Mouse (Mus musculus) gastrocnemius, adult 2 months (tissue): ENCODE measurements around the gene Tmco4. TPM values are rescaled to one million over a fixed set of nuclear protein-coding genes. Genes with fewer than 3 reads are reported as not detected.
A peak's percentile ranks its signal among the peaks of the same experiment; 100 is the strongest.

Experiments
- DNase-seq: peaks from one replicate; pipeline ENCODE4 v3.0.0; 2022
- H3K27ac ChIP-seq: fragments of 200-600 bp; 2 replicates; pipeline ENCODE4 v1.8.1; 2022; ENCODE audit warnings: mild to moderate bottlenecking
- H3K4me3 ChIP-seq: fragments of 200-600 bp; 2 replicates; pipeline ENCODE4 v1.8.1; 2022; ENCODE audit warnings: mild to moderate bottlenecking, moderate library complexity
- CTCF ChIP-seq: fragments of 200-600 bp; IDR thresholded peaks from 2 replicates; pipeline ENCODE4 v1.8.1; 2022; ENCODE audit warnings: antibody characterized with exemption, mild to moderate bottlenecking, moderate library complexity
- intact Hi-C: fragments of 180-260 bp; cut with DNase I; formaldehyde crosslinking; loops from one replicate; pipeline ENCODE4 v1.15.1; 2025
- total RNA-seq, 2 experiments: library from RNA; stranded (reverse); gene quantifications; 2 replicates each; pipeline ENCODE4 v1.2.3; 2021

Tmco4 gene
- total RNA-seq, 2 experiments from 2014 or later = 7.5 to 7.6 TPM

DNA sequence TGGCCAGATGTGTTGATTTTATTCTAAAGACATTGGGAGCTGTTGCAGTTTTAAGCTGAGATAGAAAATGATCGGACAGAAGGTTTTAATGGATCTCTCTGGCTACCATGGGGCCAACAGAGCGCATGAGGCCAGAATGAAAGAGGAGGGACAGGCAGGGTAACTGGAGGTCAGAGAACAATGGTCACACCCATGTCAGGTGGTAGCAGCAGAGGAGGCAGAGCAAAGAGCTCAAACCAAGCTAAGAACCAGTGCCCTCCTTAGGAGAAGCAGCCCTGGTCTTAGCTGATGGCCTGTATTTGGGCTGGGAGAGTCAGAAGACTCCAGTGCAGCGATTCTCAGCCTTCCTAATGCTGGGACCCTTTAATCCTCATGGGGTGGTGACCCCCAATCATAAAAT, 34.7 kb downstream of the Tmco4 start:
- TF ChIP-seq CTCF = no peak
- intact Hi-C loops = no loop called here
- DNase-seq = no peak

DNA sequence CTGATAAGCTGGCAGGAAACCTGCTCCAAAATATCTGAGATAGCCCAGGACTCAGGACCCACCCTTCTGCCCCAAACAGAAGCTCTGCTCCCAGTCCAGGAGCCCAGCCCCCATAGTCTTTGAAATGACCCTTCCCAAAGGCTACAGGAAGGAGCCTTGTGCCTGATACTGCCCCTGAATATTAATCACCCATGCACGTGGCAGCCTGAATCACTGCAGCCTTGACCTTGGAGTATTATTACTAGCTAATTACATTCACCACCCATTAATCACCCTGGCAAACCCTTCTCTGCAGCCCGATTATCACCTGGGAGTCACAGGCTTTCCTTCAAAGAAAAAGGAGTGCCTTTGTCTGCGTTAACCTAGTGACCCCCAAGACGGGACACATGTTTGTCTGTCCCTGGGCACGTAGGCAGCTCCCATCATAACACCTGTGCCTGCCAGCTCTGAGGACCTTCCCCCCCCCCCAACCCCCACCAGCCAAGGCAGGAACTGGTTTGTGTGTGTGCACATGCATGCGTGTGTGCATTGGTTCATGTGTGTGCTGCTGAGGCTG, 35.4 kb downstream of the Tmco4 start:
- DNase-seq = no peak
- H3K4me3 ChIP-seq = no peak overlapping the region
- TF ChIP-seq CTCF = no peak
- H3K27ac ChIP-seq = no peak overlapping the region
- intact Hi-C loops = no loop called here

More for the DNA sequence above, 34.7 kb downstream of the Tmco4 start:
- H3K27ac ChIP-seq = no peak overlapping the region
- H3K4me3 ChIP-seq = no peak overlapping the region

DNA sequence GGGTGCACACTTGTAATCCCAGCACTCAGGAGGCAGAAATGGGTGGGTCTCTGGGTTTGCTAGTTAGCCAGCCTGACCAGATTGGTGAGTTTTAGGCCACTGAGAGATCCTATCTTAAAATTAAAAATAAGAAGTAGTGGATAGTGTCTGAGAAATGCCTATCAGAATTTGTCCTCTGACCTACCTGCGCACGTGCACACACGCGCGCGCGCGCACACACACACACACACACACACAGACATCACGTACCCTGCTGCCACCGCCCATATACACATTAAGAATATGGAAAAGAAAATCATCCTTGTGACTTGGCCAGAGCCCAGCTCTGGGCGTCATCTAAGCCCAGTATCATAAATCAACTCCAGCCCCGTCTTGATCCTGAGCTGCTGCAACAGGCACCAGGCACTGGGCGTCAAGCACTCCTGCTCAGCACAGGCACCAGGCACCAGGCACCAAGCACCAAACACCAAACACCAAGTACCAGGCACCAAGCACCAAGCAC, 38.6 kb downstream of the Tmco4 start:
- H3K4me3 ChIP-seq = no peak overlapping the region
- no peak for TF ChIP-seq CTCF
- no peak overlapping the region for H3K27ac ChIP-seq
- intact Hi-C loops = no loop called here
- no peak for DNase-seq

DNA sequence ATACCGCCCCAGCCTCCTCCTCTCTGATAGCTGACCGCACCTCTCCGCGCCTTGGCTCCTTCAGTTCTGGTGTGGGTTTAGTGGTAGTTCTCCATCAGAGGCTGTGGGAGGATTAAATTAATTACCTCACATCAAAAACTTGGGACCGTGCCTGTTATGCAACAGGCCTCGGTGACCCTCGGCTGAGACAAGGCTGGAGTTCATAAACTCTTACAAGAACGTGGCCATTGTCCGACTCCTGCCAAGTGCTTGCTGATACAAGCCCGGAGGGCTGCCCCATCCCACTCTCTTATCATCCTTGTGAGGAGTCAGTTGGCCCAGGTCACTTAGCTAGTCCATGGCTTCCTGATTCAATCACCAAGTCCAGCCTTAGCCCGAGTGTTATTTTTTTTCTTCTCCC, 40.6 kb downstream of the Tmco4 start:
- H3K4me3 ChIP-seq = no peak overlapping the region
- intact Hi-C loops = no loop called here

DNA sequence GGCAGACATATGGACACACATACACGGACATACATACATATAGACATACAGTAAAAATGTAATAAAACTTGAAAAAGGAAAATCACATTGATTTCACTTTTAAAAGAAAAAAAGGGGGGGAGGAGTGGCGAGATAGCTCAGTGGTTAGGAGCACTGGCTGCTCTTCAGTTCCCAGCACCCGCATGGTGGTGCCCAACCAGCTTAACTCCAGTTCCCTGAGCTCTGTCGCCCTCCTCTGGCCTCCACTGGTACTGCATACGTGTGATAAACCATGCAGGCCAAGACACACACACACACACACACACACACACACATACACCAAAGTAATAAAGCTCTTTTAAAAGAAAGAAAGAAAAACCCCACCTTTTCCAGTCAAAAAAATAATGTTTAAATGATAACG, 42.1 kb downstream of the Tmco4 start:
- peak; percentile 53 for TF ChIP-seq CTCF
- DNase-seq = no peak
- Histone ChIP-seq H3K4me3 (no peak overlapping the region), H3K27ac (no peak overlapping the region)
- intact Hi-C loops = loop anchor here (2.0 kb wide), 1 partner anchor 94 kb away; no protein-coding TSS in a partner anchor

More for the DNA sequence above, 40.6 kb downstream of the Tmco4 start:
- no peak for TF ChIP-seq CTCF
- no peak for DNase-seq
- H3K27ac ChIP-seq = no peak overlapping the region

DNA sequence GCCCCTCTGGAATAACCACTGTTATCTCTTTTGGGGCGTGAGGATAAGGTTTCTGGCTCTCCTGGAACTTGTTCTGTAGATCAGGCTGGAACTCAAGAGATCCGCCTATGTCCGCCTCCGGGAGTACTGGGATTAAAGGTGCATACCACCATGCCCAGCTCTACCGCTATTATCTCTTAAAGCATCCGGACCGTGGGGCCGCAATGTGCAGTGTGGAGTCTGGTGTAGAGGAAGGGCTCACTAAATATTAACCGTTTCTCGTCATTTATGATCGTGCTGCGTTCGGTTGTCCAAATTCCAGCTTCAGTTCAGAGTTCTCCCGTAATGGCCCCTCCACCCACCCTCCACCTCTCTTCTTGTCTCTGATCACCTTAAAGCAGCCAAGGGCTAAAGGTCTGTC, 45.7 kb downstream of the Tmco4 start:
- no peak for TF ChIP-seq CTCF
- intact Hi-C loops = no loop called here
- DNase-seq = peak; percentile 1
- Histone ChIP-seq H3K27ac (no peak overlapping the region), H3K4me3 (no peak overlapping the region)

DNA sequence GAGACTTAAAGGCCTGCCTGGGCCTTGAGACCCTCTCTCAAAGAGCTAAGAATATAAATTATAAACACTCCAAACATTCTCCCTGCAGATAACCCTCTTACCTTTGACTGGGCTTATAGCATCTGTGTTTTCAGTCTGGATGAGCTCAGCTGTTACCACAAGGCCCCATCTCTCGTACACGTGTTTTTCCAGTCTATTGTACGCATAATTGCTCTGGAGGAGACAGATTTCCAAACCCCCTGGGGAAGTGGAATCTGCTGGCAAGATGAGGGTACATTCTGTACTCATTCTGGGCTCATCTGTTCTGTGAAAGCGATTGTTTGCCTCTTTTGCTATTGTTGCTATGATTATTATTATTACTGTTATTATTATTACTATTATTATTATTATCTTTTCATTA, 46.3 kb downstream of the Tmco4 start:
- DNase-seq = no peak
- Histone ChIP-seq H3K4me3 (no peak overlapping the region), H3K27ac (no peak overlapping the region)
- TF ChIP-seq CTCF = no peak
- intact Hi-C loops = no loop called here

DNA sequence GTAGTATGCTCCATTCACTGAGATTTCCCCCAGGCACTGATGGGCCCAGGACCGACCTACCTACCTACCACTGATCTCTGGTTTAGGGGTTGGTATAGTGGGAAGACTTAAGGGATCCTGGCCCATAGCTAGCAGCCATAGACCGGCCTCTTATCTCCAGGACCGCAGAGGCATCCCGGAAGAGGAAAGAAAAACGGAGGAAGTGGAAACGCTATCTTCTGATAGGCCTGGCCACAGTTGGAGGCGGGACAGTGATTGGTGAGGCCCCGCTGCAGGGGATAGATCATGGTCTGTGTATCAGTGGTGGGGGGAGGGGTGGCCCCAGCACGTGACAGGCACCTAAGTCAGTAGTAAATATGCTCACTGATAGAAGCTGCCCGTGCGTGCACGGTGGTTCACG, 46.7 kb downstream of the Tmco4 start:
- Histone ChIP-seq H3K4me3 (no peak overlapping the region), H3K27ac (no peak overlapping the region)
- intact Hi-C loops = no loop called here
- no peak for TF ChIP-seq CTCF
- no peak for DNase-seq

DNA sequence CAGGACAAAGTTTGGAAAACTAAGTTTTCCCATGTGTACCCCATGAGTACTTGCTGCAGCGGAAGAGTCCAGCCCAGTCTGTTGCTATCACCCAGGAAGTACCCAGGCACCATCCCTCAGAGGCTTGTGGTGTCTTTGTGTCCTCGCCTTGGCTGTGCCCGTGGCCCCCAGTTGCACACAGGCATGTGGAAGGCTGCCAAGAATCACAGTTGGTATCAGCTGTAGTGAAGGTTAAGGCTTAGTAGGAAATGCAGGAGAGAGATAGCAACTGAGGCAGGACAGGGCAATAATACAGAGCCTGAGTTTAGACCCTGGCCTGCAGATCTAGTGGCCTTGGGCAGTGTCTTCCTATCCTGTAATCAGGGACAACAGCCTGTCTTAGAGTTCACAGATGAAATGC, 47.7 kb downstream of the Tmco4 start:
- no peak for DNase-seq
- no peak for TF ChIP-seq CTCF
- H3K4me3 ChIP-seq = no peak overlapping the region
- intact Hi-C loops = no loop called here
- no peak overlapping the region for H3K27ac ChIP-seq

DNA sequence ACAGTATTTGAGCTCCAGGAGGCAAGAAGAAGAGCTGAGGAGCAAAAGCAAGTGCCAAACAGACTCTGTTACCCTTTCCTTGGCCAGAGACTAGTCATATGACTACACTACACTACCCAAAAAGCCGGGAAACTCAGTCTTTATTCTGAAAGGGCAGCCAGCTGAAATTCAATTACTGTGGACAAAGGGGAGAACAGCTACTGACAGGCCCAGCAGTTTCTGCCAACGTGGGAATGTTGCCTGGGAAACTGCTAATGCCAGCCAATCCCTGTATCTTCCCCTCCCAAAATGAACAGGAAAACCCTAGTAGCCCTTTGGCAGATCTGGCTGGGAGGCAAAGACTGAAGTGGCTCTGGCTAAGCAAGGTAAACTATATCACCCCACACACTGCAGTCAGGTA, 51.7 kb downstream of the Tmco4 start:
- no peak overlapping the region for H3K27ac ChIP-seq
- DNase-seq = no peak
- no peak overlapping the region for H3K4me3 ChIP-seq
- intact Hi-C loops = no loop called here
- TF ChIP-seq CTCF = no peak

DNA sequence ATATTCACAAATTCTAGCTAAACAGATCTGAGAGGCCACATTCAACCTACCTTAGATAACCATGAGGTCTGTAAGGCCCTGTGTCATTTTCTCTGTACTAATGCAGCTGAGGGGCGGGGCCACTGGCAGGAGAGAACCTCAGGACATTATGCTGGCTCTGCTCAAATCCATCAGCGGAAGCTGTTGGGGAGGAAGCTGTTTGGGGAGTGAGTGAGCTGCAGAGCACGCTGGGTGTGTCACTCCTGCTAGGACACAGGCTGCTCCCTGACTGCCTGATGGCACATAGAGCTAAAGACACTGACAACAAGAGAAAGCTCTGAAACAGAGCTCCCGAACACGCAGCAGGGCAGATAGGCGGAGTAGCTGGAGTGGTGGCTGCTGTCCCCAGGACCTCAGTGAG, 58.0 kb downstream of the Tmco4 start:
- no peak overlapping the region for H3K4me3 ChIP-seq
- intact Hi-C loops = no loop called here
- peak; percentile 52 for DNase-seq
- TF ChIP-seq CTCF = no peak
- 0 out of 2 replicates have a peak overlapping the region, but pooled peaks have one; percentile 13 for H3K27ac ChIP-seq

DNA sequence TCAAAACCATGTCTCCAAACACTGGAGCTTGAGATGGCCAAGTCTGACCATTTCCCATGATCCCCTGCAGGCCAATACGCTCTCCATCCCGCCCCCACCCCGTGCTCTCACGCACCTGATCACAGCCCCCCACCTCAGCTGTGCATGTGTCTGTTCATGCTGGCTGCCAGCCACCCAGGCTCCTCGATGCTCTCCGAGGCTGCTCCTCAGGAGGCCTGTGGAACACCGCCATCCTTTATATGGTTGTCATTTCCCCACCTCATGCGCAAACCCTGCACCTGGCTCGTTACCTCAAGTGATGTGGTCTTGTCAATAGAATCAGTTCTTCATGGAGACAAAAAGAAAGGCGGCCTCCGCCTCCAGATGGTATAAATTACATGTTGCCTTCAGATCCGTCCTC, 59.8 kb downstream of the Tmco4 start:
- H3K27ac ChIP-seq = no peak overlapping the region

DNA sequence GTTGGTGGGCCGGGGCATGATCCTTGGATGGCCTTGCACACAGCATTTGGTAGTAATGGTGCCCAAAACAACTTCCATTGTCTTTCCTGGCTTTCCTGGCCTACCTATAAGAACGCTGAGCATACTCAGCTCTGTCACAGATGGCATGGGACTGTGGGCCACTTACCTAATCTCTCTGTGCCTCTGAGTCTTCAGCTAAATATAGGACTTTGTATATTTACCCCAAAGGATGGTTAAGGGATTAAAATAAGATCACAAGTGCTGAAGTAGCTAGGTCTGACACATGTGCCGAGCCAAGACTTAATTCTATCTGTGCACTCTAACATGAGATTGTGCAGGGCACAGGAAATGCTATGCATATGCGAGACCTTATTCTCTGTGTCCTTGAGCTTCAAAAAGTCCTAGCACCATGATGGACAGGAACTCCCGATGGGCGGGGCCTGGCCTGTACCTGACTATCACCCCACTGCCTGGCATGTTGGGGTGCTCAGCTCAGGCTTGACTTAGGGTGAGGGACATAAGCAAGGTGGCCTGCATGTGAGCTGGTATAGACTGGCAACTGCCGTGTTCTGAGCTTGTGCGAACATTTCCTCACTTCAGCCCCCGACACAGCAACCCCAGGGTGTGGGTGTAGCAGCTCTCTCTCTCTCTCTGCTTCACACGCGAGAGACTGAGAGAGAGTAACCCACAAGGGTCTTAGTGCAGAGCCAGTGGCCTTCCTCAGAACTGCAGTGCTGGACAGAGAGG, 60.7 kb downstream of the Tmco4 start:
- no peak overlapping the region for H3K27ac ChIP-seq
- no peak for DNase-seq
- TF ChIP-seq CTCF = no peak
- intact Hi-C loops = no loop called here
- H3K4me3 ChIP-seq = no peak overlapping the region

More for the DNA sequence above, 59.8 kb downstream of the Tmco4 start:
- intact Hi-C loops = no loop called here
- no peak for TF ChIP-seq CTCF
- H3K4me3 ChIP-seq = no peak overlapping the region
- DNase-seq = no peak

DNA sequence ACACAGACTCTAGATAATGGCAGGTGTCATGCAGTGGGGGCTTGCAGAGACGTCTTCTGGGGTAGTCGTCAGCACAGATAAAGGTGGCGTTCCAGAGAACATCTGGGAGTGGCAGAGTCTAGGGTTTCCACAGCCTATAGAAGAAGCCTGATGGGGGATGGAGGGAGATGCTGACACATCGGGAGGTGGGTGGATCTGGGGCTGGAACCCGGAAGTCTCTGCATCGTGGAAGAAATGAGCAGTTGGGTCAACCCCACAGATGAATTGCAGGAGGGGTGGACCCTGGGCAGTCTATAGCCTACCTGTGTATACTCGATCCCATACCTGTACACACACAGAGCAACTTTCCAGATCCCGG, 61.3 kb downstream of the Tmco4 start:
- intact Hi-C loops = no loop called here
- no peak for DNase-seq
- Histone ChIP-seq H3K27ac (no peak overlapping the region), H3K4me3 (no peak overlapping the region)
- no peak for TF ChIP-seq CTCF
